Mouse (Mus musculus) testis, postnatal 14 days (tissue): ENCODE data around the gene Marcks.

Experiments
- DNase-seq: peaks from one replicate; pipeline ENCODE4 v3.0.0; 2021; ENCODE audit warnings: low spot score

Gene Marcks

GRCm38 (mm10) chr10:37138778-37139442 is at the start of gene Marcks:
TSS of gene Marcks (minus strand) at chr10:37138920.
- DNase-seq: peak; percentile 85

- no peak for DNase-seq
Measured at GRCm38 (mm10) chr10:37177071-37177470, 38.4 kb upstream of the Marcks start.

GRCm38 (mm10) chr10:37172416-37172950 is 33.8 kb upstream of the Marcks start:
- DNase-seq: no peak

- DNase-seq: no peak
Measured at GRCm38 (mm10) chr10:37171711-37172415, 33.1 kb upstream of the Marcks start.

- no peak for DNase-seq
Measured at GRCm38 (mm10) chr10:37170878-37171277, 32.2 kb upstream of the Marcks start.

- peak; percentile 70 for DNase-seq
Measured at GRCm38 (mm10) chr10:37170466-37170865, 31.7 kb upstream of the Marcks start.

GRCm38 (mm10) chr10:37167527-37167926 is 28.8 kb upstream of the Marcks start:
- DNase-seq: no peak

- no peak for DNase-seq
Measured at GRCm38 (mm10) chr10:37159731-37160130, 21.0 kb upstream of the Marcks start.

- no peak for DNase-seq
Measured at GRCm38 (mm10) chr10:37157156-37157555, 18.4 kb upstream of the Marcks start.

GRCm38 (mm10) chr10:37155131-37155530 is 16.4 kb upstream of the Marcks start:
- DNase-seq: no peak

GRCm38 (mm10) chr10:37151539-37152271 is 13.0 kb upstream of the Marcks start:
- DNase-seq: no peak

GRCm38 (mm10) chr10:37148016-37148415 is 9.3 kb upstream of the Marcks start:
- no peak for DNase-seq

- DNase-seq: no peak
Measured at GRCm38 (mm10) chr10:37145456-37145855, 6.7 kb upstream of the Marcks start.

- no peak for DNase-seq
Measured at GRCm38 (mm10) chr10:37141621-37142020, 2.9 kb upstream of the Marcks start.

- peak; percentile 89 for DNase-seq
Measured at GRCm38 (mm10) chr10:37140736-37141451, 2.2 kb upstream of the Marcks start.

- DNase-seq: no peak
Measured at GRCm38 (mm10) chr10:37140166-37140735, 1.5 kb upstream of the Marcks start.

- peak; percentile 15 for DNase-seq
Measured at GRCm38 (mm10) chr10:37139443-37140165, 884 bp upstream of the Marcks start.

GRCm38 (mm10) chr10:37138311-37138731 is 399 bp downstream of the Marcks start:
- peak; percentile 20 for DNase-seq

GRCm38 (mm10) chr10:37137531-37138310 is 999 bp downstream of the Marcks start:
- DNase-seq: peak; percentile 57

GRCm38 (mm10) chr10:37136981-37137518 is 1.7 kb downstream of the Marcks start:
- peak; percentile 90 for DNase-seq
